Mouse (Mus musculus) megakaryocyte, embryonic 14.5 days (primary cell): ENCODE data around the gene Tor2a.

Experiments
- FLI1 ChIP-seq: IDR thresholded peaks from 2 replicates; pipeline ENCODE4 v1.6.1; 2012; ENCODE audit warnings: low read length, inconsistent platforms, mixed read lengths
- GATA1 ChIP-seq: IDR thresholded peaks from 3 replicates; pipeline ENCODE4 v1.6.1; 2012; ENCODE audit warnings: mixed read lengths, low read length, inconsistent platforms, borderline replicate concordance

GRCm38 (mm10) chr2:32779714-32780113 lies 22.7 kb downstream of the Tor2a start:
- TF ChIP-seq GATA1 = no peak
- TF ChIP-seq FLI1 = no peak
